Mouse (Mus musculus) ES-E14 (cell line): ENCODE measurements around the gene Tfrc.

Experiments used
- CHD2 ChIP-seq: IDR thresholded peaks from 2 replicates; pipeline ENCODE4 v1.6.1; 2014; ENCODE audit warnings: mild to moderate bottlenecking, low read depth, low read length, inconsistent platforms
- ZC3H11A ChIP-seq: IDR thresholded peaks from 2 replicates; pipeline ENCODE4 v1.6.1; 2012; ENCODE audit warnings: low read depth, mild to moderate bottlenecking, inconsistent platforms, low read length, borderline replicate concordance

DNA sequence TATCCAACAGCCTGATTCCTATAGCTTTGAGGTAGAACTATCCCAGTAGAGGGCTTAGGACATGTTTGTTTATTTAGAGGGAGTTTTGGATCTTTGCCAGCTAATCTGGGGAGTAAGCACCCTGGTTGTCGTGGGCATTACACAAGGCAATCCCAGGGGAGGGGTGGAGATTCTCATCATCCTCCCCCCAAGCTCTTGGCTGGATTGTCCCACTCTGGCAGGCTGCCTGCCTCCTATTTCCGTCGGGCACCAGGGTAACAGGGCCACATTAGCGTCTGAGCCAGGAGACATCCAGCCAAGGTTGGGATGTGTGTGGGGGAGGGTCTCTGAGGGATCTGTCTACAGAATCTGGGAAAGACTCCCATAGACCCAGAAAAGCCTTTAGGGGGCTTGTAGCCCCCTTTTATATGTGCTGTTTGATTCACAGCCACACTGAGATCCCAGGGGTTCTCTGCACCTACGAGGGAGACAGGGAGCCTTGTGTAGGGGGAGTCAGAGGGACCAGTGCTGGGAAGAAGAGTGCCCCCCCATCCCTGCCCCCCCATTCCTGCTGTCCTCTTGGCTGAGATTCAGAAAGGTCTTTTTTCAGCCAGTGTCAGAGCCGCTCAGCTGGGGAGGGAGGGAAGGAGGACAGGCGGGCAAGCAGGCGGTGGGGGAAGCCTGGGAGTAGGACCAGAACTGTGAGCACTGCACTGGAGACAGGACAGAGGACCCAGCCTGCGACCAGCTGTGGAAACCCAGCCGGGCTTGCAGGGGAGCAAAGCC lies 52.0 kb downstream of the Tfrc start:
- TF ChIP-seq ZC3H11A = no peak
- no peak for TF ChIP-seq CHD2
